Mouse (Mus musculus) T-helper 1 cell (primary cell): ENCODE results near the gene Gabra6.

Source experiments
- in situ Hi-C: fragments of 300-600 bp; cut with MboI, MseI; formaldehyde crosslinking; loops from one replicate; pipeline ENCODE4 v1.15.1; 2025; ENCODE audit warnings: high pct_unique_total_duplicates

Gabra6 gene

DNA sequence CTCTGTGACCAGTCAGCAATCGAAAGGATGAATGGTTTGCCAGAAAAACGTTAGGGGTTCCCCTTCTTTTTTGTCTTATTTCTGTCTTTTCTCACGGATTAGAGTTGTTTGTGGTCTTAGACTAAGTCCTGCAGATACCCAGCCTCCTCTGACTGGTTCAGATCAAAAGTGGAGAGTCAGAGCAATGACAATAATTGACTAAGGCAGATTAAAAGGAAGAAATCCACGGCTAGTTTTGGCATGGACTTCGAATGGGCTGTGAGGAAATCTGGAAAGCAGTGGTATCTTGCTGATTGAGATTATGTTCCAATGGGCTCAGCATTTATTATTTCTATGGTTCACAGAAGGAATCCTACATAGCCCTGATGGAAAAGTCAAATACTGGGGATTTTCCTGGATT, at the start of gene Gabra6:
Gabra6 (minus strand) TSS at position 191 of the 400 bp plus-strand sequence.
- in situ Hi-C loops, result no loop called here

DNA sequence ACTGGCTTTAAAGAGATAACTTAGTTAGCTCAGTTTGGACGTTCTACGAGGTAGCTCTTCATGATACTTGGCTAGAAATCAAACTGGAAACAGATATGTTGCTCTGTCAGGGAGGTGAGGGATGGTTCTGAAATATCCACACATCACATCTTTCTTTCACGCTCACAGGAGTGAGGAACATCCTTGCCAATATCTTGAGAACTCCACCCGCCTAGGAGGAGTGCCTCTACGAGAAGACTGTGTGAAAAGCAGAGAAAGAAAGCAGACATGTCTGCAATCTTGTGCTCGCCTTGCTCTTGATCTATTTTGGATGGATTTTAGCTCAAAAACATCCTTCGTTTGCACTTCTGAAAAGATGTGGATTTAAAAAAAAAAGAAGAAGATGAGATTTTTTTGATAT, 44.7 kb upstream of the Gabra6 start:
- in situ Hi-C loops, result no loop called here

DNA sequence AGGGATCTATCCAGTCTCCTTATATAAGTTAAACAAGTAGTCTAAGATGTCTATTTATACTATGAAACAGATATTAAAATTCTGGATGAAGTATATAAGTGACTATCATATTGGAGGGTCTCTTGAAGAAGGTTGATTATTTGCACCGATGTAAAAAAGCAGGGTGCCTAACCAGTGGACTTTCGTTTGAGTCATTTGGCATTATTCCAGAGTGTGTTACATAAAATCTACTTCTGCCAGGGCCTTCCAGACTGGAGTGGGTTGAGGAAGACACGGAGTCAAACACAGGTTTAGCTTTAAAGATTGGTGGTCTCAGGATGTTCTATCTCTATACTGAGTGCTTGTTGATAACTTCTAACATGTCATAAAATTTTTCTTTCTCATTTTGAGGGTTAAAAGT, 11.2 kb upstream of the Gabra6 start:
- in situ Hi-C loops, result loop anchor here (25.0 kb wide), 1 partner anchor 1670 kb away; no protein-coding TSS in a partner anchor

DNA sequence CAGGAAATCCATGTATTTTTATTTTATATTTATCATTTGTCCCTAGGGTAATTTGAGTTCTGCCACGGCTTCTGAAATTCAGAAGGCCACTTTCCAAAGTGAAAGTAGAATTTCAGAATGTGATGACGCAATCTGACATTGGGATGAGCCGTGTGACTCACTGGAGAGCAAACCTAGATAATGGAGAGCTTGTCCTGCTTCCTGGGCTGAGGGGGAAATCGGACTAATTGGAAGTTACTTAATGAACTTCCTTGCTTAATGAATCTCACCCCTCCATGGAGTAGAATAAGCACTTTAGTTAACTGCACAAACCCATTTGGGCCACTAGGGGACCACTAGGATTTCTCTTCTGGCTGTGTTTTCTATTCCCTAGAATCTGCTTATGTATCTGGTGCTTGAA, 5.4 kb upstream of the Gabra6 start:
- in situ Hi-C loops, result loop anchor here (25.0 kb wide), 1 partner anchor 1664 kb away; no protein-coding TSS in a partner anchor

DNA sequence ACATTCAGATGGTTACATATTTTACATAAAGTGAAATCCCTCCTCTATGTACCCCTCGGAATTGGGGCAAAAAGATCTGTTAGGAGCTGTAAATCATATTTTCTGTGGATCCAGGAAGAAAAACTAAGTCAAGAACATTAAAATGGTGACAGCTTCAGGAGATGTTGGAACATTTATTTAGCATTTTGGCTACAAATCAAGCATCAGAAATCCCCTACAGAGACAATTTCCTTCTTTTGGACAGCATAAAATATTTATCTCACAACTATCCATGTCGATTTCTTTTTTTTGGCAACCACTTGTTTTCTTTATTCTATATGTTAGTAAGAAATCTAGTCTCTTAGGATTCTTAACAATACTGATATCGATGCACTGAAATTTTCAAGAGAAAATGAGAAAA, 688 bp upstream of the Gabra6 start:
- in situ Hi-C loops, result no loop called here

DNA sequence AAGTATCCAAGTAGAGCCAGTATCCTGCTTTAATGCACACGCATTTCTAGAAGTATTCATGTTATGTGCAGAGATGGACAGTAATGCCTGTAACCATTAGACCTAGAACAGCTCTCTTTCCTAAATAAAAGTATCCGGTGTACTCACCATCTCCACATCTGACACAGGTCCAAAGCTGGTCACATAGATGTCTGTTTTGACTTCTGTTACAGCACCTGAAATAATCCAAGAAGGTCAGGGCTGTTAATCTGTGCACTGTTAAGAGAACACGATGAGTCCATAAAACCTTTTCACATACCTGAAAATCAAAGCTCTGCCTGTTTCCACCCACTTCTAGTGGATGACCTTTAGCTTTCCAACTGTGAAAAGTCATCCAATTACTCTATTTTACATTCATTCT, 1.4 kb downstream of the Gabra6 start:
- in situ Hi-C loops, result no loop called here

DNA sequence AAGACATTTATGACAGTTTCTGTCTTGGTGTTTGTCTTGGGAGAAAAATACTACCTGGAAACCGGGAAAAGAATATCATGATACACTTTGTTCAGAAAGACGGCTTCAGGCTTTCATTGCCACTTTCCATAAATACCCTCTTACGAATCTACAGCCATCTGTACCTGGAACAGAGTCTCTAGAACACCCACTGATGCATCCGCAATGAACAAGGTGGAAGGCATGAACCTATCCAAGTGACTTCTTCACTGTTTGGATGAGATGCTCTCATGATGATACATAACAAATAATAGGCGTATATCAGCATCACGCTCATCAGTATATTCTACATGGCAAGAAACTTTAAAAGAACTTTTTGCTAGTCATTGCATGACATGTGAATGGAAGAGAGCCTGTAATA, 1.8 kb downstream of the Gabra6 start:
- in situ Hi-C loops, result no loop called here

DNA sequence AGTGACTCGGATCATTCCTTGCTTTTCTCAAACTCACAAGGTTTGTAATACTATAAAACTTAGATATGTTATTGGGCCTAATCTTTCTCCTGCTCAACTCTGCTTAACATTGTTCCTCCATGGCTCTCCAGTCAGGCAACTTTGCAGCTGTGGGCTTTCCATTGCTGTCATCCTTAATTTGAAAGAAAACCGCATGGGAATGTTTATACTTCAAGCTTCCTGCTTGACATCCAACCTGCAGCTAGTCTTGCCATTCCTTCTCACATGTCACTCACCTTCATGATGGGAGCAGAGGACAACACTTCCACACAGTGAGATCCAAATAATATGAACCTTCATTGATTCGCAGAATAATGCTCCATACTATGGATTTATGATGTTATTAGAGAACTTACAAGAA, 2.9 kb downstream of the Gabra6 start:
- in situ Hi-C loops, result no loop called here

DNA sequence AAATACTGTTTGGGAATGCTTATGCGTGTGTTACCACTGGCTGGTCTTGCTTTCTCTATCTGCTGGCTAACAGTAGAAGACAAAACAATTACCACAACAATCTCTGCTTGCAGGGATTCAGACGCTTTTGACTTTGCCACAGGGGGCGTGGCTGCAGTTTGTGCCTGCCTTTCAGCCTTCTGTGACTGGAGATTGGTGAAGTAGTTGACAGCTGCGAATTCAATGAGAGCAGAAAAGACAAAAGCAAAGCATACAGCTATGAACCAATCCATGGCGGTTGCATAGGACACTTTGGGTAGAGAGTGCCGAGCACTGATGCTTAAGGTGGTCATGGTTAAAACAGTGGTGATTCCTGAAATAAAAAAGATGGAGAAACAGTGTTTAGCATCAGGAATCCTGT, 6.0 kb downstream of the Gabra6 start:
- in situ Hi-C loops, result no loop called here

DNA sequence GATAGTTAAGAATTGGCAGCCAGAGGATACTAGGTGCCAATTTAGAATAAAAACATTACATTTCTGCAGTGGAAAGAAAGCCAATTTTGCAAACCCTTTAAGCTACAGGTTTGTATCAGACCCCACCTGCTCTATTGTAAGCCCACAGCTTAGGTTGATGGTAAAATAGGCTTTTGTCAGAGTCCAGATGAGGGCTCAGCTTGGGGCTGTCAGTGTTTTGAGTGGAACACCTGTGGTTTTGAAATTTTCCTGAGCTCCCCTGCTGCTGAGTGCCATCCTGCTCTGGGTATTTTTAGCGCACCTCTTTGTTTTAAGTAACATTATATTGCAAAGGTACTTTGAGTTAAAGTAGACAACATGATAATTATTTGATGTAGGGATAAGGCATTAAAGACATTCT, 10.0 kb downstream of the Gabra6 start:
- in situ Hi-C loops, result no loop called here

DNA sequence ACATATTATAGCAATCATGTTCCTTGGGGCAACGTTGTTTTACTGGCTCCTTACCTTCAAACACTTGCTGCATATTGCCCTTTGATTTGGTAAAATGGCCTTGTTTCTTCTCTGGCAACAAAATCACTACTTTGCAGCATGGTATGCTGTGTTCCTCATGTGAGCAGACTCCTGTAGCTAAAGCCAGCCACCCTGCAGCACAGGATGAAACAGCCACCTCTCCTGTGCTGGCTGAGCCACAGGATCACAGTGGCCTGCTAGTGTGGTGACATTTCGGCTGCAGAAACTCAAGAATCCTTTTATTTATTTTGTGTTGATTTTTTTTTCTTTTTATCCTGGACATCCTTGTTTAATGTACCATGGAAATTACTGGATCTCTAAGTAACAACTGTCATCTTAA, 11.8 kb downstream of the Gabra6 start:
- in situ Hi-C loops, result no loop called here

DNA sequence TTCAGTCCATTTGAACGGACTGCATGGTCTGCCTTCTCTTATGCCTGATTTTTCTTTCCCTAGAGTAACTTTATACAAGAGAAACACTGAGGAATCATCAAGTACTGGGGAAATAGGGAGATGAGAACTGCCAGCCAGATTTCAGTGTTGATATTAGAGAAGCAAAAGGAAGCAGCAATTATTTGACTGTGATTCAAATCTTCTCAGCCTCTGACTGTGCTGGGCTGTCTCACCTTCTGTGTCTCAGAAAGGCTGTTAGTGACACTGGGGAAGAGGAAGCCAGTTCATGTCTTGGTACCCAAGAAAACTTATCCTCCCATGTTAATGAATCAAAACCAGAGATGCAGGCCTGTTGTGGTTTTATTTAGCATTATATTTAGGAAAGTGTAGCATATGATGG, 14.8 kb downstream of the Gabra6 start:
- in situ Hi-C loops, result no loop called here

DNA sequence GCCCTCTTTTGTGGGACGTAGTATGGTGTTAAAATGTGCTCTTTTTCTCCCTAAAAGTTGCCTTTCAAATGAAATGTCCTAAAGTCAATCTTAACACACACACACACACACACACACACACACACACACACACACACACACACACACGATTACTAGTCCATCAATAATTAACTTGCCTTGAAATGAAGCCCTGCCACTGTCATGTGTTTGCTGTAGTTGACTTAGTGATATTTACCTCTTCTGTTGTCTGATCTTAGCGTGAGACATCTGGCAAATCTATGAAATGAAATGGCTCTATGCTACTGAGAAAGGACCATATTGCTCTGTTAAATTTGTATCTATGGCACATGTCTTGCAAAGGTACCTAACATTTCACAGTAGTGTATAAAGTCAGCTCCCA, 61.9 kb downstream of the Gabra6 start:
- in situ Hi-C loops, result no loop called here
